Mouse (Mus musculus): ENCODE measurements at regions not wholly inside any gene's neighbourhood (a gene's known extent, or its start where the extent isn't known, plus 50 kb on each side); places are given as distances from the start of the nearest gene placed in this dataset.

DNA sequence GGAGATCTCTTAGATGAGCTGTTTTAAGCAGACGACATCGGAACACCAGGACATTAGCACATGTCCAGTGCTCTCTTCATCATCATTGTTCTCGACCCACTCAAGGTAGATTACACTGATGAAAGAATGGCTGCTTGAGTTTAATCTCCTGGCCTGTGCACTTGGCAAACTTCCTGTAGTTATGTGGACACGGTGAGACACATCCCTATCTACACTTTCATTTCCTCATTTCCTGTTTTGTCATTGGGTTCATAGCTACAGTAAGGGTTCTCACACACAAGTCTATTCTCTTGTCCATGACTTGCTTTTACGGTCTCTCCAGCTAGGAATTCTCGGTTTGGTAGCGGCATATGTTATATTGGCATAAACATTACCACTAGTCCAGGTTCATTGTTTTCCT is 190.5 kb downstream of the Pdgfra start:
- DNase-seq (ENCODE audit: low spot score in 2 of 2): no peak

DNA sequence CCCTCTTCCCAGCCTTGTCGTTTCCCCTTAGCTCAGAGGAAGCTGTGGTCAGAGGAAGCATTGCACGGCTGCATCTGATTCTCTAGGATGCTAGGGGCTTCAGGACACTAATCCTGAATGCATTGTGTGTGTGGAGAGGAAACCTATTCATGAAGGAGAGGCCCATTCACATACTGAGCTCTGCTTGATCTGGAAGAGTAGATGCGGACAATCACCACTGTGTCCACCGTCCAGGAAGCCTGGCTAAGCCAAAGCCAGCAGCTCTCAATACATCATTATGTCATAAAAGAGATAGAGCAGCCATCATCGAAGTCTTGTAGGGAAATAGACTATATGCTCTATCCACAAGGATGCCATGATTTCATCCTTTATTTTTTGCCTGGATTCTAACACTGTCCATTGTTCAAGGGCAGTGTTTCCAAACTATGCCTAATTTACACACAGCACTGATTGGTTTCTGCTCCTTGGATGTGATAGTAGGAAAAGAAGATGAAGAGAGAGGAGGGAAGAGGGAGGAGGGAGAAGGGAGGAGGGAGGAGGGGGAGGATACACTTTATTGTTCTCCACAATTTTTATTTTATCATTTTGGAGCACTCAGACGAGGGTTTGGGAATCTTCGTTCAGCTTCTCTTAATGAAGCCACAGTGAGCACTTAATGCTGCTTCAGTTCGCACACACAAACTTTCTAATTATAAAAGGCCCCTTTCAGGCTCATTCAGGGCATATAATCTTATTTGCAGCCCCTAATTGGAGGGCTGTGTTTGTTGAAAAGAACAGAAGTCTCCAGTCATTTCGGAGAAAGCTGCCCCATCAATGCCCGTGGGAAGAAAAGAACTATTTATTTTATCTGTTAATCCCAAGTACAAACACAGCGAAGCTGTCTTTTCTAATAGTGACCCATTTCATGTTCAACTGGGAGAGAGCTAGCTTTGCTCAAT is 195.0 kb downstream of the Pdgfra start:
- DNase-seq (ENCODE audit: low spot score in 2 of 2): no peak

DNA sequence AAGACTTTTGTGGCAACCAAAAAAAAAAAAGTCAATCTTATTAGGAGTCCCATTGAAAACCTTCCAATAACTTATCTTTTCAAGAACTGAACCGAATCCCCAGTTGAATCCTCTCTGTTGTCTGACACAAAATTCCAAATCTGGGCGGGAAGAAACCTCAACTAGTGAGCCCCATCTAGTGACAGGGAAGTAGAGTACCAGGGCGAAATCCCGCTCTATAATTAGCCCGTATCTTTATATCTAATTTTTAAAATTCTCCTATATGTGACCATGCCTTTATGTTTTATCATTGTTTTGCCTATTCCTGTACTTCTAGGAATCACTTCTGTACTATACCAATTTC is 195.7 kb downstream of the Pdgfra start:
- DNase-seq (ENCODE audit: low spot score in 2 of 2): peak in 1 of 2 experiments; percentile 5

DNA sequence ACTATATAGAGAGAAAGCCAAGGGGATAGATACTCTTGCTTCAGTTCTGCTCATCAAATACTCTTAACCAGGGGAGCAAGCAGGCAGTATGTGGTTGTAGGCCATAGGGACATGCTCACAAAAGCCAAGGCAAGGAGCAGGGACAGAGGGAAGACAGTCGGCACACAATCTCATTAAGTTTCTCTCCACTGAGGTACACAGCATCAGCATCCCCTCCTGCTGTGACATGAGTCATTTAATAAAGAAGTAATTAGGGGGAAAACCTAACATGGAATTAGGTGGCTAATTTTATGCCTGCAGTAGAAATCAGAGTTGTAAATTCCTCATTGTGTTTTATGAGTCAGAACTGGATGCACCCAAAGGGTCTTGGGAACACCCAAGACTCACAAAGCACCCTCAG is 203.2 kb downstream of the Pdgfra start:
- no peak for DNase-seq (ENCODE audit: low spot score in 2 of 2)

DNA sequence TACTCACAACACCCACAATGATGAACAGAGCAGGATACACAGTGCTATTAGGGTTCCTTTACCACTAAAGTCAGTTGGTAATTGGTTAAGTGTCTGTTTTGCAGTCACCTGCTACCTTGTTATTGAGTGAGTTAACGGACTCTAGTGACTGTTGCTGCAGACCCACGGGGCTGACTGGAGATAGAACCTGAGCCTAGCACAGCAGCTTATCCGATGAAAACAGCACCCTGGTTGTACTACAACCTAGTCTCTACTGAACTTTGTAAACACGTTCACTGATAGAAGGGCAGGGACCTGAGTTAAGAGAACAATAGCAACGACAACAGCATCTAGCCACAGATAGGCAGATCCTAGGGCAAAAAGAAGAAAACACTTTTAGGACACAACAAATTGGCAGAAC is 206.8 kb downstream of the Pdgfra start:
- DNase-seq (ENCODE audit: low spot score in 2 of 2): no peak

DNA sequence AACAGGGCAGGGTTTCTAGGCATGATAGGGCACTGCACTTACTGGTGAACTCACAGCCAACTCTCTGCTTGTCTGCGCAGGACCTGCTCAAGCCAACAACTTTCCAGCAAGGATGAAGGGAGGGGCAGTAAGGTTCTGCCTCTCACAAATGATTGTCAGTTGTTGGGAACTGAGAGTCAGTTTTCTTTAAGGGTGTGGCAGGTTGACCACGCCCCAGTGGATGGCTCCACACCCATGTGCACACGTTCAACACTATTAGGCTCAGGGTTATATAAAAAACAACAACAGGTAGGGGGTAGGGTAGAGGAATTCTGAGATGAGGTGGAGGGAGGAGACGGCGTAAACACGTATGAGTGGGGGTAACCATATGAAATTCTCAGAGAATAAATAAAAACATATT is 210.9 kb upstream of the Kit start:
- no peak for DNase-seq (ENCODE audit: low spot score in 2 of 2)

DNA sequence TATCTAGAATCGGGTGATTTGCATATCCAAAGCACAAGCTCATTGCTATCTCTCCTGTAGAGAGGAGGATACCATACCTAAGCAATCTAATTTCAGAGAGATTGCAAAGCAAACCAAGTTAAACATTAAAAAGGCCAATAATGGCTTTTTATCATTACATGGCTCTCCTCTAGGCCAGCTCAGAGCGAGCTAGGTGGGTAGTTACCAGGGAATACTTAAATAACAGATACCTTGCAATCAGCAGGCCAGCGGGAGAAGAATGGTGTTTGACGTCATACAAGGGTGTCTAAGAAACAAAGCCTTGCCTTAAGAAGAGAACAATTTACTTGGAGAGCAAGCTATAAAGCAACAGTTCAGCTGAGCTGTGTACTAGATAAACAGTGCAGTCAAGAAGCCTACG is 207.4 kb upstream of the Kit start:
- no peak for DNase-seq (ENCODE audit: low spot score in 2 of 2)

DNA sequence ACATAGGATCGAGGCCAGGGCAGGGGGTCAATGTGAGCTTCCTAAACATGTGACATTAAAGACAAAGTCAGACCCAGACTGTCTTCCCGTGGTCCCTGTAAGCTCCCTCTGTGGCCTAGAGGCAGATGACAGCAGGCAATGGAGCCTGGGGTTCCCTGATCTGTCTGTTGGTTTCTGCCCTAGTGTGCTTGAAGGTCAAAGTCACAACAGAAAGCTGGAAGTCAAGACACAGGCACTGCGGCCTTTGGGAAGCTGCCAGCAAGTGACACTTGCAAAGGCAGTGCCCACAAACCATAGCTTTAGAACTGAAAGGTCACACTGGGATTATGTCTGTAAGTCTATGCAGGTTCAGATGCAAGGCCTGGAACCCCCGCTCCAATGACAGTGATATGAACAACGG is 206.0 kb upstream of the Kit start:
- DNase-seq (ENCODE audit: low spot score in 2 of 2): no peak

DNA sequence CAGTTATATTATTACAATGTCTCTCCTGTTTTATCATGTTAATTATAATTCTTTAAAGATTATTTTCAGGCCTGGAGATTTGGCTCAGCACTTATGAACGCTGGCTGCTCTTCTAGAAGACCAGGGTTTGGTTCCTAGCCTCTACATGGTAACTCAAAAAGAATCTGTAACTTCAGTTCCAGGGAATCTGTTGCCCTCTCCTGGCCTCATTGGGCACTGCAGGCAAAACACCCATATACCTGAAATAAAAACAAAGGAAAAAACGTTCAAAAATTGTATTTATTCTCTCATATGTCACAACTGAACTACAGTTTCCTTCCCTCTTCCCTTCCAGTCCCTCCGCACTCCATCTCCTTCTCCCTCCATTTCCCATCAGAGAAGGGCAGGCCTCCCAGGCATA is 201.9 kb upstream of the Kit start:
- no peak for DNase-seq (ENCODE audit: low spot score in 2 of 2)

DNA sequence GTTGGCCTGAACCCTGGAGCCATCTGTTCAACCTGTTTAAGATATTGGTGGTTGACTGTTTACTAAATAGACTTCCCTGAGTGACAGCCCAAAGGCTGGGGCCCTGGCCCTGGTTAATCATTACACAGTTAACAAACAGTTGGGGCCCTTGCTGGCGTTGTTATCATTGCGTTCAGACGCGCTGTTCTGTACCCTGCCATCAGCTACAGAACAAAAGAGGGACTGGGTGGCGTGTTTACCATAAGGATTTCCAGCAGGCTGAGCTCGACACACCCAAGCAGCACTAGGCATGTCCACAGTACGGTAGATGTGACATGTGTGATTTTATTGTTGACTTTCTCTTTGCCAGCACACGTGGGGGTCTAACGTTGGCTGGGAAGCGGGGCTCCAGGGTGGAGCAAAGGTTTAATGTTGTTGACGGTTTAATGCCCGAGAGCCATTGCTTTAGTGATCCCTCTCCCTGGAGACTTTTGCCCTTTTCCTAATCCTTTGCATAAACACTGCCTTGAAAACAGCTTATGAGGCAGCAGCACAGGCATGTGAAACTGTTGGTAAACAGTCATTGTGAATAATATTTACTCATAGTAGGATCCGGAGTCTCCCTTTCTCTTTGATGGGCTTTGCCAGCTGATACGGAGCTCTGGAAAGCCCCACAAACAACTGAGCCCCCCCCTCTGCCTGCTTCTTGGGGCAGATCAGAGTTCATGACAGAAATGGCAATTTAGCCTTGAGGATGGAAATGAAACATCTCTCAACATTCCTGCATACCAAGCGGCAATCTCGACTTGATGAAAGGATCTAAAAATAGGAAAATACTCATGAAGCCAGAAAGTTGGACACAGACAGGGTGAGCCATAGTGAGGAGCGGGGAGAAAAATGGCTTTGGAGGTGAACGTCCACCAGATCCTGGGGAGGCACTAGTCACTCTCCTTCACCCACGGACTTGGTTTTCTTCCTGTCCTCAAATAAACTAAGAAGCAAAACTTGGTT is 197.1 kb upstream of the Kit start:
- no peak for DNase-seq (ENCODE audit: low spot score in 2 of 2)

DNA sequence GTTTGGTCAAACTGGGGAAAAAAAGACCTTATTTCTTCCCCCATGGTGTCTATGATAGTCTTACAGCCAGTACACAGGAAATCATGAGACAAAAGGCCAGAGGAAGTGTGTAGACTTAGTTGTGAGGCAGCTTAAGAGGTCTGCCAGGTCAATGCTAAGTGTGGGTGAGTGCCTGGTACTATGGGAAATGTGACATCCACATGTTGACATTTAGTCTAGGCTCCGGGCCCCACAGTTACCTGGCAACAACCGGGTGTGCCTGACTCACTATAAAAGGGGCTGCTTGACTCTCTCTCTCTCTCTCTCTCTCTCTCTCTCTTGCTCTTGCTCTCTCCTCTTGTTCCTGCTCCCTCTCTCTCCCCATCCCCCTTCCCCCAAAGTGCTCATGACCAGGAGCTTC is 196.1 kb upstream of the Kit start:
- DNase-seq (ENCODE audit: low spot score in 2 of 2): no peak

DNA sequence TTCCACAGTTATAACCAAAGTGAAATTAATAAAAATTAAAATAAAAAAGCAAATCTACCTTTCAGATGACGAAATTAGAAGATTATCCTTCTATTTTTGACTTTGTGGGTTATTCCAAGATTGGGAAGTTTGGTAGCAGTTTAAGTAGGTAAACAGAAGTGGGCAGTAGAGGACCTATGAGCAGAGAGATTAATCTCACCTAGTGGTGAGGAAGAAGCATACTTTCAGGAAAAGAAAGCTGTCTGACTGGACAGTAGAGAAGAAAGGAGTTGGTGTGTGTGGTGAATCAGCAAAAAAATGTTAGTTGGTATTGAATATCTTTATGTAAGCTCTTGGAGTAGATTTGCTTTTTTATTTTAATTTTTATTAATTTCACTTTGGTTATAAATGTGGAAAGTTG is 194.4 kb upstream of the Kit start:
- DNase-seq (ENCODE audit: low spot score in 2 of 2): no peak

DNA sequence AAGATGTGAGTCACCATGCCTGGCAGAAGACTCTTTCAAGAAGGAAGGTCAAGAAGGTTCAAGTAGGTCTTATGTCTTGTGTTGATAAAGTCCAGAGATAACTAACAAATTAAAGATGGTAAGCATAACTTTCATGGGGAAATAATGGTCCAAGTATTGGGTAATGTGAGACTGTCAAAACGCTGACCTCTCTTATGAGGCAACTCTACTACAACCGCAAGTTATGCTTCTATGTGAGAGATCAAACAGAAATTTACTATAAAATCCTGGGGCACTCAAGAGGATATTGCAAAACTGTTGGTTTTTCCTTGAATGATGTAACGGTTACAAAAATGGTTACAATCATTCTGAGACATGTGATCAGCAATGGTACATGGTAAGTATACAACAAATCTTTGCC is 192.6 kb upstream of the Kit start:
- DNase-seq (ENCODE audit: low spot score in 2 of 2): no peak

DNA sequence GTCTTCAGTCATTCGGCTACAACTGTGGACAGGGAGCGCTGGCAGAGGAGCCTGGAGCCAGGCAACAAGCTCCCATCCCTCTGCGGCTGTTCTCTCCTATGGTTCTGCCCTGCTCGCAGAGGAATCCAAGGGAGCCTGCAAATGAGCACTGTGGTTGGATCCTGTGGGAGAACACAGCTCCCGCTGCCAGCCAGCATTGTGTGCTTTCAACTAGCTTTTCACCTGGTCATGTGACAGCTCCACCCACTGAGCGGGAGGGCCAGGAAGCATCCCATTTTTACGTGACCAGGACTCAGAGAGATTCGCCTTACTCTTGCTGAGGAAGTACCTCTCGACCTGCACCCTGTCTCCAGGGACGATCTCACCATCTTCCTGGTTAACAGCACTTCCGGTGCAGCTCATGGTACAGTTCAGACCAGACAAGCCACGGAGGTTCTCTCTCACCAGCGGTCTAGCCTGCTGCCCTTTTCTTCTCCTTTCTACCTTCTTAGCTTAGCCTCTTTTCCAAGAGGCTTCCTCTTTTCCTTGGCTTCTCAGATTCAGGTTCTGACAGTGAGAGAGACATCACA is 186.7 kb upstream of the Kit start:
- DNase-seq (ENCODE audit: low spot score in 2 of 2): peak; percentile 17 to 26

DNA sequence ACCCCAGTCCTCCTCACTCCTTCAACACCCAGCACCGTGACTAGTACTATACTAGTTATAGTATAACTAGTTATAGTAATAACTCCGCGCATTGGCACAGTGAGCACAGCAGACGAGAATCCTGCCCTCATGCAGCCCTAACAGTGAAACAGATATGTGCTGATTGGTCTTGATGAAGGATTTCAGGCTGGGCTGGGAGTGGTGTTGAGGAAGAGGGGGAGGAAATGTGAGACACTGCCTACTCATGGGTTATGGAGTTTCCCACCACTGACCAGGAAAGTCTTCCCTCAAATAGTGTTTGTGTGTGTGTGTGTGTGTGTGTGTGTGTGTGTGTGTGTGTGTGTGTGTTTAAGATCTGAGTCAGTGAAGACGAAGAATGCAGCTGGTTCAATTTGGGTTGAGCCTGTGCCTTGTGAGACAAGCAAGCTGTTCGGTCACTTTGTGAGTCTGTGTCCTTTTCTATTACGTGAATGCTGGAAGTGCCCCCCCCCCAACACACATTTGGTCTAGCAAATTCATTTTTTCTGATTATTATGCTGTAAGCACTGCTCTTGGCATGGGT is 185.9 kb upstream of the Kit start:
- DNase-seq (ENCODE audit: low spot score in 2 of 2): no peak

DNA sequence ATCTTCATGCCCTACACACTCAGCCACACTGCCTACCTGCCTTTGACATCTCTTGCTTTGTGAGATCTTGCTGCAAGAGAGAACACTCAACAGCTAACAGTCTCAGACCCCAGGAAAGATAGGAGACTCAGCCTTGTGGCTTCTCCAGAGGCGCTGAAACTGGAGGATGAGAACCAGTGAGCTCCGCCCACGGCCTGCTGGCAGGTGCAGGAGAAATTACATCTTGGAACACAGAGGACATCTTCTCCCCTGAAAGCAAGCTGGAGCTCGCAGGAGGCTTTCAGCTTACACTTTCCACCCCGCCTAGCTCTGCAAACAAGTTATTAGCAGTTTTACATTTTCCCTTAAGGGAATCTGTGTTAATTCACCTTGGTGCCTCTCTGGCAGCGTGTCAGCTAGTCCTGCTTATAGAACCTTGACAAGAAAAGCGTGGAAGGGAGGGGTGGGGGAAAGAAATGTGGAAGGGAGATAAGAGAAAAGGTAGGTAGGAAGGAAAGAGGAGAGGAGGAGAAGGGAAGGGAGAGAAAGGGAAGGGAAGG is 185.2 kb upstream of the Kit start:
- DNase-seq (ENCODE audit: low spot score in 2 of 2): peak; percentile 55 to 62

DNA sequence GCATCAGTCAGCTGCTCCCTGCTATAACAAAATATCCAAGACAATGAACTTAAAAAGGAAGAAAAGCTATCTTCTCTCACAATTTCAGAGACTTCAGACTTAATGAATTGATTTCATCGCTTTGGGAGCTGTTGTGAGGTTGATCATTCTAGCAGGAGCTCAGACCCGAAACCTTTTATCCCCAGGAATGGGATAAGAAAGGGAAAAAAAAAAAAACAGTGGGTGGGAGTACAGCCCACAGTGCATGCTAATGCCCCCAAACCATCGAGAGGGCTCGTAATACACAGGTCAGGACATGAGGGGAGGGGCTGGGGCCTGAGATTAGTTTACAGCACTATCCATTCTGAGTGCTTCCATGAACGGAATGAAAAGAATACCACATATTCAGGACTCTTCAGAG is 175.9 kb upstream of the Kit start:
- DNase-seq (ENCODE audit: low spot score in 2 of 2): no peak

DNA sequence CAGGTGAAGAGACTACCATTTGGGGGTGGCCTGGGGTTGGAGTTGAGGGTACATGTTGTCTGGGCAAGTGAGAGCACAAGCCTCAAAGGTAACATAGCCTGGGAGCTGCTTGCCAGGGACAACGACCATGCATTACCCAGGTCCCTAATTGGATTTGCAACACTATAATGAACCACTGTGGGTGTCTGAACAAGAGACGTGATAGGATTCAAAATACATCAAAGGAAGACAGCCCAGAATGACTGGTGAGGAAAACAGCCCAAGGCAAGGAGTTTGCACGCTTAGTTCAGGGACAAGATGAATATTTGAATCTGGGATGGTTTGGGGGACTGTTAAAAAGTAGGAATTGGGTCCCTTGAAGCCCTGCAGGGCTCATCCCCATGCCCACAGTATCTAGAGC is 173.0 kb upstream of the Kit start:
- DNase-seq (ENCODE audit: low spot score in 2 of 2): no peak

DNA sequence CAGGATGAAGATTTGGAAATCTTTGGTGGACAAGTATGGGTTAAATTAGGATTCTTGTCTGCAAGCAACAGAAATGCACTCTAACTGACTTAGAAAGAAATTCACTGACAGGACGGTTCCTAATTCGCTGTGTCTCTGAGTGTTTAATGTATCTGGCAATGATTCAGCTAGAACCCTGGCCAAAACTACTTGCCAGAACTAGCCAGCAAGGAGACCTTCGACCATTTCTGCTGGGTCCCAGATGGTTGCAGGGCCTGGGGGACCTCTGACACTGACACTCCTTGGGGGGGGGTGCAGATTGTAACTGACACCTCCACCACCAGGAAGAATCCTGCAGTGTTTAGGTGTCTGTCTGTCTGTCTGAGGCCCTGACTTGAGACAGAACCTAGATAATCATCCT is 172.1 kb upstream of the Kit start:
- no peak for DNase-seq (ENCODE audit: low spot score in 2 of 2)

DNA sequence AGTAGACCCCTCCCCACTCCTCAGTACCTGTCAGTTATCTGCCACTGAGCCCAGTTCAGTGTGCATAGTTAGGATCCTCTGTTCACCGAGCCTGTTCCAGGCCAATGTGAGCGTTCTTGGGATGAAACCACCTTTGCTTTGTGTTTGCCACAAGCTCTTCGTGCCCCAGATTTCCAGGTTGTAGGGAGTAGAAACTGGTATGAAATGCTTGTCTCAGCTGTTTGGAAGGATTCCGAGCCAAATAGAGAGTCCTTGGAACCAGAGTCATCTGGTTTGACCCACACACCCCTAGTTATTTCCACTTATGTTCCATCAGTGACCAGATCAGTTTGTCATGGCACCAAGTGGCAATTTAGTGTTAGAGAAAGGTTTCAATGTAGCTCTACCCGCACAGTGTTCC is 171.2 kb upstream of the Kit start:
- DNase-seq (ENCODE audit: low spot score in 2 of 2): no peak

DNA sequence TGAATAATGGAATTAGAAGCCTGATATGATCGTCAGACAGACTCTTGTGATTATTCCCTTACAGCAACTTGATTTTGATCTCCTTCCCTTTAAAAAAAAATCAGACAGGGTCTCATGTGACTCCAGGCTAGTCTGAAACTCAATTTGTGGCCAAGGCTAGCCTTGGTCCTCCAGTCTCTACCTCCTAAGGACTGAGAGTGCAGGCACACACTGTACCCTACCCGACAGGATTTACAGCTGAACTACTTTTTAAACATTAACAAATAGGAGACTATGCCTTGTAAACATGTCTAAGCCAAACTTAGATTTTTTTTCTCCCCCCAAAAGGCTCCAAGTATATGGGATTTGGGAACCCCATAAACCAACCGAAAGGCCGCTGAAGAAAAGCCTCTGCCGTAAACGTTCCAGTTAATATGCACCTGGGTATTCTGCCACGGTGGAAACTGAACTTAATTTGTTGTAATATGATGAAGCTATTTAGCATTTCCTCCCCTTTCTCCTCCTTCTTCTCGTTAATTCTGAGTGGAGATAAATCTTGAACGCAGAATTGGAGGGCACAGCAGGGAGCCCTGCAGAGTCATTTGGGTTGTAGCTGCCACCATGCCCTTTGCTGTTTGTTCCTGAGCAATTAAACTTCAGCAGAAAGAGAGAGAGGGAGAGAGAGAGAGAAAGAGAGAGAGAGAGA is 170.0 kb upstream of the Kit start:
- DNase-seq (ENCODE audit: low spot score in 2 of 2): no peak

All from right cerebral cortex, adult 2 months (tissue).